Mouse (Mus musculus): ENCODE results near the gene Smarca5. TPM values are rescaled to one million over a fixed set of nuclear protein-coding genes. Genes with fewer than 3 reads are reported as not detected.

Gene Smarca5
- polyA plus RNA-seq (2012; rRNA removed), result 9.1 and 9.3 TPM in 2 replicates

GRCm38 (mm10) chr8:80739155-80739924, at the start of gene Smarca5:
Gene Smarca5 (minus strand): TSS chr8:80739497.

Other genes with a start within 250 kb of the Smarca5 start
- gene Gypa, start 245.7 kb downstream of the Smarca5 start, polyA plus RNA-seq (2012; rRNA removed), result 207 and 236 TPM in 2 replicates
- gene Frem3, start 128.4 kb downstream of the Smarca5 start, polyA plus RNA-seq (2012; rRNA removed), result 0.07 and 0.10 TPM in 2 replicates
- 5.9 and 6.9 TPM in 2 replicates for gene Gab1, start 141.0 kb upstream of the Smarca5 start, polyA plus RNA-seq (2012; rRNA removed)